Mouse (Mus musculus) kidney, postnatal 0 days (tissue): ENCODE measurements around the gene Agbl2. TPM values are rescaled to one million over a fixed set of nuclear protein-coding genes. Genes with fewer than 3 reads are reported as not detected.

Experiments
- ATAC-seq: fragments of 200-750 bp; cut with Nextera tagmentation; replicated peaks from 2 replicates; pipeline ENCODE4 v1.8.0; 2017; ENCODE audit warnings: low read depth, moderate number of reproducible peaks, moderate TSS enrichment, moderate library complexity; ENCODE audit not compliant: low FRiP score
- DNase-seq: peaks from one replicate; pipeline ENCODE4 v3.0.0-alpha.2; 2016; ENCODE audit warnings: low spot score
- H3K27ac ChIP-seq: fragments of 300-500 bp; sonication (generic); 2 replicates; pipeline ENCODE4 v1.5.1; 2014; ENCODE audit warnings: mild to moderate bottlenecking
- H3K27me3 ChIP-seq: fragments of 300-500 bp; sonication (generic); 2 replicates; pipeline ENCODE4 v1.6.1; 2014; ENCODE audit warnings: low read length, mixed read lengths; ENCODE audit not compliant: insufficient read depth
- H3K36me3 ChIP-seq: fragments of 300-500 bp; sonication (generic); 2 replicates; pipeline ENCODE4 v1.6.1; 2014; ENCODE audit warnings: low read length, mixed read lengths; ENCODE audit not compliant: insufficient read depth
- H3K4me1 ChIP-seq: fragments of 300-500 bp; sonication (generic); replicated peaks from 2 replicates; pipeline ENCODE4 v1.6.1; 2014; ENCODE audit warnings: antibody characterized with exemption, low read length, mixed read lengths; ENCODE audit not compliant: insufficient read depth
- H3K4me2 ChIP-seq: fragments of 300-500 bp; sonication (generic); 2 replicates; pipeline ENCODE4 v1.6.1; 2014; ENCODE audit warnings: mild to moderate bottlenecking, low read length, moderate library complexity, mixed read lengths
- H3K4me3 ChIP-seq: fragments of 300-500 bp; sonication (generic); replicated peaks from 2 replicates; pipeline ENCODE4 v1.5.1; 2014; ENCODE audit warnings: low read depth, low read length
- H3K9ac ChIP-seq: fragments of 300-500 bp; sonication (generic); 2 replicates; pipeline ENCODE4 v1.6.1; 2014; ENCODE audit warnings: low read depth, low read length
- H3K9me3 ChIP-seq: fragments of 300-500 bp; sonication (generic); replicated peaks from 2 replicates; pipeline ENCODE4 v1.6.1; 2016; ENCODE audit warnings: low read length, inconsistent platforms, mixed read lengths
- CTCF ChIP-seq: IDR thresholded peaks from 2 replicates; pipeline ENCODE4 v1.5.1; 2016; ENCODE audit warnings: antibody characterized with exemption, low read depth, mild to moderate bottlenecking, moderate library complexity
- WGBS: fragments of 180-500 bp; shearing (Covaris S2); extraction: QIAGEN DNeasy Blood & Tissue Kit; methylation state at CpG from one replicate; pipeline ENCODE4 v1.1.7; 2014; 5-methylcytosine and 5-hydroxymethylcytosine counted together
- polyA plus RNA-seq: library from polyadenylated mRNA; unstranded; fragments of >200 nt; fragmentation: Nextera tagmentation; extraction: Ambion mirVana; gene quantifications from 2 replicates; pipeline ENCODE4 v1.2.1, GENCODE M21; 2015

The Agbl2 gene
- polyA plus RNA-seq, 1 experiment from 2014 or later, result 0.89 TPM

DNA sequence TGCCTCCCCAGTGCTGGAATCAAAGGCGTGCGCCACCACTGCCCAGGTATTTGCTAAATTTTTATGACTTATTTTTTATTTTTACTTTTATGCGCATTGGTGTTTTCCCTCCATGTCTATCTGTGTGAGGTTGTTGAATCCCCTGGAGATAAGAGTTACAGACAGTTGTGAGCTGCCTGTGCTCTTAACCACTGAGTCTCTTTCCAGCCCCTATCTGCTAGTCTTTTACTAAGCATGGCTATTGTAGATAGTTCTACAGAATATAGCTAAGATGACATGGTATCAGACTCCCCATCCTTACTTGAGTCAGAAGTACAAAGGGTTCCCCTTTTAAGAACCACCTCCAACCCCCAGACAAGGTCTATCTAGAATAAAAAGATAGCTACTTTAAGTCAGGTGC is 28.3 kb upstream of the Agbl2 start:
- H3K9me3 ChIP-seq, result no peaks in the 10 kb centered on the region
- H3K4me2 ChIP-seq, result no peak overlapping the region
- TF ChIP-seq CTCF, result no peak
- no peaks in the 10 kb centered on the region for H3K4me1 ChIP-seq
- H3K27ac ChIP-seq, result no peak overlapping the region
- ATAC-seq, result no peak
- H3K9ac ChIP-seq, result no peak overlapping the region
- whole genome bisulfite sequencing, result 98% methylated on average over 3 of the region's 3 CpGs
- no peak overlapping the region for H3K4me3 ChIP-seq
- peaks cover 66% of the 10 kb centered on the region for H3K36me3 ChIP-seq
- DNase-seq, result no peak
- H3K27me3 ChIP-seq, result no peaks in the 10 kb centered on the region

DNA sequence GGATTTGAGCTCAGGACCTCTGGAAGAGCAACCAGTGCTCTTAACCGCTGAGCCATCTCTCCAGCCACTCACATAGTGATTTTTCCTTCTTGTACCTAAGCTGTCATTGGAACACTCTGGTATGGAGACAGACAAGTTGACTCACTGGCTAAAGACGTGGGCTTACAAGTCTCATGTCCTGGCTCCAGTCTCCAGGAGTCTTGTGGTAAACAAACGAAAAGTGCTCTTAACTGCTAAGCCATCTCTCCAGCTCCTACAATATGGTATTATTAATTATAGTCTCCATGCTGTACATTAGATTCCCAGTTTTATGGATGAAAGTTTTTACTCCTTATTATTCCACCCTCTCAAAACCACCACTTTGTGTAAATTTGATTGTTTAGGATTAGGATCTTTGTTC is 17.4 kb upstream of the Agbl2 start:
- DNase-seq (no peak), ATAC-seq (no peak)
- H3K9me3 ChIP-seq, result no peaks in the 10 kb centered on the region
- TF ChIP-seq CTCF, result no peak
- no peaks in the 10 kb centered on the region for H3K27me3 ChIP-seq
- 86% methylated on average over 3 of the region's 3 CpGs for WGBS
- H3K4me1 ChIP-seq, result no peaks in the 10 kb centered on the region
- no peak overlapping the region for H3K4me3 ChIP-seq
- no peak overlapping the region for H3K4me2 ChIP-seq
- H3K9ac ChIP-seq, result no peak overlapping the region
- H3K36me3 ChIP-seq, result peaks cover 74% of the 10 kb centered on the region
- no peak overlapping the region for H3K27ac ChIP-seq

DNA sequence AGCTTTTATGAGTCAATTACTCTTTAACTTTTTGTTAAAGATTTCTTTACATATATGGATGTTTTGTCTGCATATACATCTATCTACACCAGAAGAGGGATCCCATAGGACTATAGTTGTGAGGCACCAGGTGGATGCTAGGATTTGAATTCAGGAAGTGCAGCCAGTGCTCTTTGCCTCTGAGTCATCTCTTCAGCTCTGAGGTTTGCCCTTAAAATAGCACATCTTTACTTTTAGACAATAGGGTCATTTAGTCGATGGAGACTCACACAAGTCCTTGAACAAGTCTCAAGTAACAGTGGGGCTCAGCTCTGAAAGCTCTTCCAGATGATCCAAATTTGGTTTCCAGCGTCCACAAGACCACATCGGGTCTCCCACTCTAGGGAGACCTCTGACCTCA is 1.2 kb upstream of the Agbl2 start:
- Histone ChIP-seq H3K36me3 (peaks cover 30% of the 10 kb centered on the region), H3K27me3 (no peaks in the 10 kb centered on the region), H3K4me1 (no peaks in the 10 kb centered on the region; the same call in 1 of the 2 replicates), H3K9me3 (no peaks in the 10 kb centered on the region), H3K4me3 (no peak overlapping the region), H3K9ac (no peak overlapping the region), H3K27ac (no peak overlapping the region), H3K4me2 (no peak overlapping the region)
- no peak for TF ChIP-seq CTCF
- ATAC-seq (no peak), DNase-seq (no peak)
- 43% methylated on average over 3 of the region's 3 CpGs for WGBS

DNA sequence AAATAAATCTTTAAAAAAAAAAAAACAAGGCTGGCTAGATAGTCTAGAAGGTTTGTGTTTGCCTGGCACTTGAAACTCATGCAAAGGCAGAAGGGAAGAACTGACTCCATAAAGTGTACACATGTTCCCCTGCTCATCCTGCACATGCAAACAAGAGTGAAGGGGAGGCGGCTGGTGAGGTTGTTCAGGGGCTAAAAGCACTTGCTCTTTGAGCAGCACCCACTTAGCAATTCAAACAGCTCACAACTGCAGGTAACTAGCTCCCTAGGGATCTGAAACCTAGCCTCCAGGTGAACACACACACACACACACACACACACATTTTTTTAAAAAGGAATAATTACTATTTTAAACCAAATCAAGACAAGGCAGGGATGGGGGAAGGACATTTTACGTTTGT is 589 bp upstream of the Agbl2 start:
- no peak overlapping the region for H3K4me3 ChIP-seq
- H3K9ac ChIP-seq, result no peak overlapping the region
- H3K36me3 ChIP-seq, result peaks cover 29% of the 10 kb centered on the region
- no peaks in the 10 kb centered on the region; the same call in 1 of the 2 replicates for H3K4me1 ChIP-seq
- H3K9me3 ChIP-seq, result no peaks in the 10 kb centered on the region
- DNase-seq (no peak), ATAC-seq (no peak)
- 46% methylated on average over 2 of the region's 2 CpGs for WGBS
- no peak for TF ChIP-seq CTCF
- 0 out of 2 replicates have a peak overlapping the region, but pooled peaks have one; percentile 95 for H3K4me2 ChIP-seq
- no peaks in the 10 kb centered on the region for H3K27me3 ChIP-seq
- H3K27ac ChIP-seq, result no peak overlapping the region

DNA sequence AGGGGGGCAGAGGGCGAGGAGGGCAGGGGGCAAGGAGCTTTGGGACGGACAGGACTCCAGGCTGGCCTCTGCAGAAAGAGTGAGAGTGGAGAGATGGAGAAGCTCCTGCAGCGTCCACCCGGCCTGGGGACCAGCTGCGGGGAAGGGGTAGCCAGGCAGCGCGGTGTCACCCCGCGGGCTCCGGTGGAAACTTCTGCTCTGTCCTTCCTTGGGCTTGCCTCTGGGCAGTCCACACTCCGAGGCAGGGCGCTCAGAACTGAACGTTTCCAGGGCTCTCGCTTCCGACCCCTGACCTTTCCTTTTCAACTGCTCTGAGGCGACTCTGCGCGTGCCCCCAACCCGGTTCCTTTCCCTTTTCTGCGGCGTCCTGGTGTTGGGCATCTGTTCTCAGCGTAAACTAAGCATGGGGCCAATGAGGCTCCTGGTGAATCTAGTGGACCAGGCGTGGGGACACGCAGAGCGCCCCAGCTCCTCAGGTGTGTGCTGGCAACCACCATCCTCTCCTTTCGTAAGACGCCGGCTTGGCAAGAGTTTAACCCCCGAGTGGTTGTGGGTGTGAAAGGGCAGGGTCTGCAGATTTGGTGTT is 467 bp downstream of the Agbl2 start:
- TF ChIP-seq CTCF, result no peak
- DNase-seq, result peak; percentile 27
- peak overlapping the region; percentile 61 for H3K9ac ChIP-seq
- peak; percentile 38 for ATAC-seq
- H3K9me3 ChIP-seq, result no peaks in the 10 kb centered on the region
- no peaks in the 10 kb centered on the region; the same call in 1 of the 2 replicates for H3K4me1 ChIP-seq
- peaks cover 23% of the 10 kb centered on the region for H3K36me3 ChIP-seq
- no peak overlapping the region for H3K27ac ChIP-seq
- peak overlapping the region; percentile 47 for H3K4me3 ChIP-seq
- 3% methylated on average over 25 of the region's 29 CpGs for WGBS
- peak overlapping the region; percentile 95 for H3K4me2 ChIP-seq
- no peaks in the 10 kb centered on the region for H3K27me3 ChIP-seq

DNA sequence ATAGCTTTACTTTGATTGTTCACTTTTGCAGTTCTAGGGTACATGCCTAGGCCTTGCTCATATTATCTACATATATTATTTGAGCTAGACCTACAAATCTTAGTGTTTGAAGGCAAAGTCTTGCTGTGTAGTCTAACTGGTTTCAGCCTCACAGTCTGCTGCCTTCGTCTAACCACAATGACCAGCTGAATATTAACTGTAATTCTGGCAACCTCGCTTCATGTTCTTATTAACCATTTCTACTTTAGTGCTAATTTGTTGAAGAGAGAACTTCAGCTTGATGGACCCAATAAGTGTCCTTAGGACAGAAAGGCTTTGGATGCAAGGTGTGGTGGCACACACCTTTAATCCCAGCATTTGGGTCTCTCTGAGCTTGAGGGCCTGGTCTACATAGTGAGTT is 5.6 kb downstream of the Agbl2 start:
- no peaks in the 10 kb centered on the region for H3K27me3 ChIP-seq
- no peak overlapping the region for H3K27ac ChIP-seq
- no peak for TF ChIP-seq CTCF
- DNase-seq (no peak), ATAC-seq (no peak)
- no peak overlapping the region for H3K4me2 ChIP-seq
- H3K9ac ChIP-seq, result no peak overlapping the region
- no peak overlapping the region for H3K4me3 ChIP-seq
- H3K36me3 ChIP-seq, result no peaks in the 10 kb centered on the region
- no peaks in the 10 kb centered on the region; the same call in 1 of the 2 replicates for H3K4me1 ChIP-seq
- H3K9me3 ChIP-seq, result no peaks in the 10 kb centered on the region
- 75% methylated on average over 2 of the region's 2 CpGs for WGBS
